ENCODE assay signal across 7 mouse cellular contexts in the genomic region with DNA sequence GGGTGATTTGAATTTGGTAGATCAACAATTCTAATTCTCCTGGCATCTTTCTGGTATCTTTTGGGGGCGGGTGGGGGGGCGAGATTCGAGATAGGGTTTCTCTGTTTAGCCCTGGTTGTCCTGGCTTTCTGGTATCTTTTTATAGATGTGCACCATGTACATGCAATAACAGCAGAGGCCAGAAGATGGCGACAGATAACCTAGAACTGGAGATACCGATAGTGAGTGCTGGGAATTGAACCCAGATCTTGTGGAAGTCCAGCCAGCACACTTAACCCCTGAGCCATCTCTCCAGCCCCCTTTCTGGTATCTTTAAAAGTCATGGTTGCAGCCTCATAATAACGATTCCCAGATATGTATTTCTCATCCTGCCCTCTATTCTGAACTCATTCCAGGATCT. TPM values are rescaled to one million over a fixed set of nuclear protein-coding genes. Genes with fewer than 3 reads are reported as not detected.
DNase-seq lines count a peak whose midpoint lies in the region; TF ChIP-seq lines count a peak whose summit lies in the region.

No protein-coding gene starts in this region.

- DNase-seq in layer of hippocampus, adult 9-10 months (ENCODE audit: low spot score): peak; percentile 21
- no peak for DNase-seq in layer of hippocampus, adult 9-11 months
- DNase-seq in adrenal gland, postnatal 10 days: peak; percentile 44
- DNase-seq in heart, adult 9 months (ENCODE audit: low spot score in 2 of 2): peak; percentile 16 to 36
- peak; percentile 55 for DNase-seq in lung, postnatal 10 days
- DNase-seq in thymus, adult 18-20 months: peak; percentile 11 to 29

- H3K27me3 ChIP-seq in ES-Bruce4 (ENCODE audit: control insufficient read depth, insufficient read depth, low read length, poor library complexity, severe bottlenecking): no peaks in the 10 kb centered on the region

- no peaks in the 10 kb centered on the region for H3K36me3 ChIP-seq in ES-Bruce4 (ENCODE audit: control insufficient read depth, insufficient read depth, low read length, poor library complexity, severe bottlenecking)

- no peak overlapping the region for H3K27ac ChIP-seq in ES-Bruce4 (ENCODE audit: insufficient read depth, low read length)

- H3K9me3 ChIP-seq in ES-Bruce4 (replicated peaks; ENCODE audit: control insufficient read depth, insufficient read depth, low read length, poor library complexity, severe bottlenecking): no peaks in the 10 kb centered on the region

- H3K4me3 ChIP-seq in ES-Bruce4 (ENCODE audit: low read depth, low read length): no peak overlapping the region

- peak; percentile 29 for TF ChIP-seq CTCF in ES-Bruce4 (IDR thresholded peaks at IDR 0.05; ENCODE audit: low read depth, low read length)

- no peak overlapping the region for H3K9ac ChIP-seq in ES-Bruce4 (ENCODE audit: low read depth, poor library complexity, severe bottlenecking)

- no peak for TF ChIP-seq EP300 in ES-Bruce4 (IDR thresholded peaks at IDR 0.05; ENCODE audit: insufficient read depth, low read depth, low read length)

- no peak for TF ChIP-seq POLR2A in ES-Bruce4 (IDR thresholded peaks at IDR 0.05; ENCODE audit: insufficient read depth, low read length)

- peaks cover 1% of the 10 kb centered on the region for H3K4me1 ChIP-seq in ES-Bruce4 (ENCODE audit: control insufficient read depth, insufficient read depth, low read length)

RNA-seq across cellular contexts. Expression of a gene that starts 18.0 kb away (rescaled TPM):
- polyA plus RNA-seq in ES-Bruce4 (2011; ENCODE audit: insufficient read depth, insufficient read length, low read depth, missing spikeins): 1.1 and 1.6 TPM in 2 replicates
- total RNA-seq in adrenal gland, postnatal 10 days (2021): under 1 TPM; 0.58 to 0.60 TPM

RNA-seq across cellular contexts. Expression of a gene that starts 18.0 kb away (rescaled TPM):
- 24.8 and 25.6 TPM in 2 replicates for polyA plus RNA-seq in ES-Bruce4 (2011; ENCODE audit: insufficient read depth, insufficient read length, low read depth, missing spikeins)
- 10 to 100 TPM; 17.7 to 20.8 TPM for total RNA-seq in adrenal gland, postnatal 10 days (2021)

RNA-seq across cellular contexts. Expression of a gene that starts 34.8 kb away (rescaled TPM):
- polyA plus RNA-seq in ES-Bruce4 (2011; ENCODE audit: insufficient read depth, insufficient read length, low read depth, missing spikeins): 56.3 and 64.7 TPM in 2 replicates
- 10 to 100 TPM; 19.8 to 22.1 TPM for total RNA-seq in adrenal gland, postnatal 10 days (2021)
